Mouse (Mus musculus) MEL (cell line): ENCODE results near the gene Kcnh7.

ENCODE experiments used
- CTCF ChIP-seq, 3 experiments: IDR thresholded peaks in 2 of 3; conservative IDR thresholded peaks in 1 of 3; 2 replicates each; pipeline ENCODE4 v1.5.1; 2011 to 2012; ENCODE audit warnings: low read length in 3 of 3, low read depth in 2 of 3, mild to moderate bottlenecking in 2 of 3, improper control_type of control experiment in 1 of 3, inconsistent platforms in 1 of 3, mixed read lengths in 1 of 3, moderate library complexity in 1 of 3; ENCODE audit not compliant: control insufficient read depth in 1 of 3, insufficient read depth in 1 of 3, poor library complexity in 1 of 3, severe bottlenecking in 1 of 3
- EP300 ChIP-seq, 2 experiments: IDR thresholded peaks; 2 replicates each; pipeline ENCODE4 v1.6.1; 2011; ENCODE audit warnings: improper control_type of control experiment in 2 of 2, low read length in 2 of 2, low read depth in 1 of 2, mild to moderate bottlenecking in 1 of 2
- GATA1 ChIP-seq: IDR thresholded peaks from 2 replicates; pipeline ENCODE4 v1.6.1; 2011; ENCODE audit warnings: low read depth, low read length, improper control_type of control experiment
- HCFC1 ChIP-seq: IDR thresholded peaks from 2 replicates; pipeline ENCODE4 v1.6.1; 2012; ENCODE audit warnings: low read depth, mild to moderate bottlenecking, inconsistent platforms, low read length, improper control_type of control experiment, moderate library complexity
- MXI1 ChIP-seq: IDR thresholded peaks from 2 replicates; pipeline ENCODE4 v1.6.1; 2011; ENCODE audit warnings: mild to moderate bottlenecking, low read depth, low read length, improper control_type of control experiment
- POLR2A ChIP-seq, 2 experiments: IDR thresholded peaks; 2 replicates each; pipeline ENCODE4 v1.6.1; 2011 to 2012; ENCODE audit warnings: low read length in 2 of 2, mild to moderate bottlenecking in 2 of 2, control low read depth in 1 of 2, improper control_type of control experiment in 1 of 2, low read depth in 1 of 2, moderate library complexity in 1 of 2; ENCODE audit not compliant: control insufficient read depth in 1 of 2, insufficient read depth in 1 of 2, poor library complexity in 1 of 2
- POLR2AphosphoS5 ChIP-seq: IDR thresholded peaks from 2 replicates; pipeline ENCODE4 v1.6.1; 2012; ENCODE audit warnings: low read depth, borderline replicate concordance, mild to moderate bottlenecking, inconsistent platforms, low read length, moderate library complexity, mixed read lengths
- SIN3A ChIP-seq: IDR thresholded peaks from 2 replicates; pipeline ENCODE4 v1.6.1; 2012; ENCODE audit warnings: low read length, improper control_type of control experiment, inconsistent platforms
- UBTF ChIP-seq: IDR thresholded peaks from 2 replicates; pipeline ENCODE4 v1.6.1; 2012; ENCODE audit warnings: low read depth, mild to moderate bottlenecking, inconsistent platforms, low read length, improper control_type of control experiment, moderate library complexity, borderline replicate concordance; ENCODE audit not compliant: insufficient read depth
- USF1 ChIP-seq: IDR thresholded peaks from 2 replicates; pipeline ENCODE4 v1.6.1; 2014; ENCODE audit warnings: low read depth, mild to moderate bottlenecking, inconsistent platforms, low read length, improper control_type of control experiment, moderate library complexity

- no peak for TF ChIP-seq CTCF (IDR thresholded peaks at IDR 0.05 in 2 of 3, conservative IDR thresholded peaks at IDR 0.05 in 1 of 3; ENCODE audit: control insufficient read depth in 1 of 3, insufficient read depth in 1 of 3, low read depth in 2 of 3, low read length in 3 of 3, poor library complexity in 1 of 3, severe bottlenecking in 1 of 3)
- TF ChIP-seq HCFC1: no peak
- TF ChIP-seq POLR2AphosphoS5: no peak
- no peak for TF ChIP-seq USF1
- no peak for TF ChIP-seq POLR2A (IDR thresholded peaks at IDR 0.05; ENCODE audit: control insufficient read depth in 1 of 2, insufficient read depth in 1 of 2, low read depth in 1 of 2, low read length in 2 of 2, poor library complexity in 1 of 2)
- no peak for TF ChIP-seq EP300 (IDR thresholded peaks at IDR 0.05; ENCODE audit: low read depth in 1 of 2, low read length in 2 of 2)
- no peak for TF ChIP-seq SIN3A
- no peak for TF ChIP-seq GATA1
- no peak for TF ChIP-seq UBTF
- no peak for TF ChIP-seq MXI1
Observed at GRCm38 (mm10) chr2:62983936-62984335, 200.2 kb downstream of the Kcnh7 start.
